Mouse (Mus musculus) olfactory bulb, adult 2 months (tissue): ENCODE data around the gene Rb1. TPM values are rescaled to one million over a fixed set of nuclear protein-coding genes. Genes with fewer than 3 reads are reported as not detected.

Source experiments
- H3K27ac ChIP-seq: fragments of 200-500 bp; 2 replicates; pipeline ENCODE4 v1.5.1; 2012; ENCODE audit warnings: low read depth, low read length; ENCODE audit not compliant: insufficient read depth
- H3K4me1 ChIP-seq: fragments of 200-500 bp; 2 replicates; pipeline ENCODE4 v1.6.1; 2012; ENCODE audit warnings: low read length; ENCODE audit not compliant: control insufficient read depth, insufficient read depth
- H3K4me3 ChIP-seq: fragments of 200-500 bp; 2 replicates; pipeline ENCODE4 v1.5.1; 2012; ENCODE audit warnings: mild to moderate bottlenecking, low read depth, low read length, moderate library complexity; ENCODE audit not compliant: insufficient read depth
- CTCF ChIP-seq: fragments of 200-500 bp; IDR thresholded peaks from 2 replicates; pipeline ENCODE4 v1.5.1; 2012; ENCODE audit warnings: low read depth, mild to moderate bottlenecking, low read length, moderate library complexity; ENCODE audit not compliant: insufficient read depth
- POLR2A ChIP-seq: fragments of 200-500 bp; IDR thresholded peaks from 2 replicates; pipeline ENCODE4 v1.6.1; 2012; ENCODE audit warnings: mild to moderate bottlenecking, low read depth, low read length, moderate library complexity; ENCODE audit not compliant: insufficient read depth
- WGBS: fragments of 180-500 bp; shearing (Covaris S2); methylation state at CpG from one replicate; pipeline ENCODE4 v1.1.7; 2018; 5-methylcytosine and 5-hydroxymethylcytosine counted together
- polyA plus RNA-seq: library from polyadenylated mRNA; stranded (reverse); fragments of >200 nt; gene quantifications from 2 replicates; pipeline ENCODE4 v1.2.4, GENCODE M21; 2012; ENCODE audit warnings: low replicate concordance; ENCODE audit not compliant: missing spikeins, insufficient read depth, insufficient read length

Rb1 gene
- polyA plus RNA-seq, 1 experiment, result 65.2 TPM

DNA sequence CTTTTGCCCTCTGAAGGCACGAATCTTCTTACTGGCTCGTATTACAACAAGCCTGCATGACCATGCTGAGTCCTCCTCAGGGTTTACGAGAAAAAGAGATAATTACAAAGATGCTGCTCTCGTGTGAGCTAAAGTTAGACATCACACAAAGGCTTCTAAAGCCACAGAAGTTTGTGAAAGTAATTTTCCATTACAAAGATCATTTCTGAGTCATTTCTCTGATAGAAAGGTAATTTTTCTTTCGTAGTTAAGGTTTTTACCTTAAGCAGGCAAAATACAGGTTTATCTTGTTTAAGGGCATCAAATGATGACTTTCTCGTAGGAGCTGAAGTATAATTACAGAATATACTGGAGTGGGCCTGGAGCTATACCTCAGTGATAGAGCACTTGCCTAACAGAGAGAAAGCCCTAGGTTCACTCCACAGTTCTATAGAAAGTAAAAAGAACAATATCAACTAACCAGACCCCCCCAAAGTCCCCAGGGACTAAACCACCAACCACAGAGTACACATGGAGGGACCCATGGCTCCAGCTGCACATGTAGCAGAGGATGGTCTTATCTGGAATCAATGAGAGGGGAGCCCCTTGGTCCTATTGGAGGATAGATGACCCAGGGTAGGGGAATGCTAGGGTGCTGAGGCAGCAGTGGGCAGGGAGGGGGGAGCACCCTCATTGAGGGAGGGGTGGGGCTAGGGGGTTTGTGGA is 14.6 kb upstream of the Rb1 start:
- Histone ChIP-seq H3K4me1 (peaks cover 5% of the 10 kb centered on the region), H3K4me3 (no peak overlapping the region), H3K27ac (no peak overlapping the region)
- 40% methylated on average over 6 of the region's 6 CpGs for WGBS
- no peak for TF ChIP-seq CTCF
- TF ChIP-seq POLR2A, result no peak

DNA sequence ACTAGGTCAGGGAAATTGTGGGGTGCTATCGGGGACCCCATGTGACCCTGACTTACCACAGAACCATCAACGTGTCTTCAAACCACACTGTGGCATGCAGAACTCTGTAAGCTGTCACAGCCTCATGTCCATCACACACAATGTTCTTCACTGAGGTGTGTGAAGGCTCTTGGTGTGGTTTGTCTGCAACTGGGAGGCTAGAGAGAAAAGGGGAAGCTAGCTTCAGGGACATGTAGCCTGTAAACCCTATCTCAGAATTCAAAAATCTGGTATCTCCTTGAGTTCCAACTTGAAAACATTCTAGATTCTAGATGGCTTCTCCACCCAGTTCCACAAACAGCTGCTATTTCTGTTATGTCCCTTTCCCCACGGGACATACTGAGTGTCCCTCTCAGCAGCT is 14.0 kb upstream of the Rb1 start:
- 80% methylated on average over 3 of the region's 3 CpGs for WGBS
- H3K4me1 ChIP-seq, result peaks cover 9% of the 10 kb centered on the region
- H3K27ac ChIP-seq, result no peak overlapping the region
- no peak overlapping the region for H3K4me3 ChIP-seq
- TF ChIP-seq POLR2A (no peak), CTCF (no peak)

DNA sequence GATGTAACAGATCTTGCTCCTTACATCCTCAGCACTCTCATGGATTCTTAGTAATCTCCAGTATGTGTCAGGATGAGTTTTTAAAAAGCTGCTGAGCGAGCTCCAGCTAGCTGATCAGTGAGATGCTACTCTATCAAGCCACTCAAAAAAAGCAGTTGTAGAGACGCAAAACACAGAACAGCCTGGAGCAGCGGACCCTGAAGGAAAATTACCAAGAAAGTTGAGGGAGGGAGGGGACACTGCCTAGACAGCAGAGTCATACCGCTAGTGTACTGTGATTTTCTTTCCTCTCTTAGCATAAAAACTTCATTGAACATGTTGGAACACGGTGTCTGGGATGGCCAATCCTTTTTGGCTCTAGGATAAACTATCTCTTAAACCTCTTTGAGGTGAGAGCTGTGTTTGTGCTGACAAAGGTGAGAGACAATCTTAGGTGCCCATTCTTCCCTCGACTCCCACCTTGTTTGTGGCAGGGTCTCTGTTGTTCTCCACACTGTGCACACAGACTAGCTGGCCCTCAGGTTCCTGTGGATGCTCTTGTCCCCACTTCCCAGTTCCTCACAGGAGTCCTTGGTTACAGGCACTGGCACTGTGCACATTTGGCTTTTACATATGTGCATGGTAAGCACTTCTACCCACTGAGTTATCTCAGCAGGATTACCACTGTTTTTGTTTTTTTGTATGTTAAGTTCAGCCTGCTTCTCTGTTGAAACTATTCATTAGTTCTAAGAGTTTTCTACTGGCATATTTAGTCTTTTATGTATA is 10.9 kb upstream of the Rb1 start:
- TF ChIP-seq CTCF (no peak), POLR2A (no peak)
- Histone ChIP-seq H3K4me3 (no peak overlapping the region), H3K4me1 (peaks cover 9% of the 10 kb centered on the region), H3K27ac (no peak overlapping the region)
- 72% methylated on average over 6 of the region's 6 CpGs for WGBS

DNA sequence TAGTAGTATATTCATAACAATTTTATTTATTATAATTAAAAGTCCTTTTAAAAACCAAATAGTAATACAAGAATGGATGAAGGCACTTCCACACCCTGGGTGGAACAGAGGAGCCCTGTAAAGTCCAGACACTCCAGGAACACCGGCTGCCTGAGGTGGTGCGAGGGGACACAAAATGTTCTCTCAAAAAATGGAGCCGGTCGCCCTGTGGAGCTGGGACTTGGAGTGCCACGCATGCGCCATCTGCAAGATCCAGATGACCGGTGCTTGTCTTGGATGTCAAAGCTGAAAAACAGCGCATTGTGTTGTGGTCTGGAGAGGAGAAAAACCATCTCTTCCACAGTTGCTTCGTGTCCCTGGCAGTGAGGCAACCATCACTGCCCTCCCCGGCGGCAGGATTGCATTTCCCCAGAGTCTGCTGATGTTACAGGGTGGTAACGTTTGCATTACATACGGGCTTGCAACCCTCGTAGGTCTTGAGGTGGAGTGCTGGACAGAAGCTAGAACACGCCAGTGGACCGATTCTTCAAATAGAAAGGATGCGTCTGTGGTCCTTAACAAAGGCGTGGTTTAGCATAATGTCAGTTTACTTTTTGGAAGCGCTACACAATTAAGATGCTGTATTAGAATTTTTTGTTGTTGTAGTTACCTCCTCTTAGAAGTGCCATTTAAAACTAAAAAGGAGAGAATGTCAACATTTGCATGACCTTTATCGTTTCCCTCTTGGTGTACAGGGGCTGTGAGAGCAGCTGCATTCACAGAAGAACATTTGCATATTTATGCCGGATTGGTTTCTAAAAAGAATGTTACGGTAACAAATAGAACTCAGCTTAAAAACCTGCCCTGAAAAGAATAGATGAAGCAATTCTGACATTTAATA is 9.5 kb upstream of the Rb1 start:
- Histone ChIP-seq H3K4me3 (no peak overlapping the region), H3K4me1 (peaks cover 7% of the 10 kb centered on the region), H3K27ac (no peak overlapping the region)
- WGBS, result 57% methylated on average over 22 of the region's 22 CpGs
- TF ChIP-seq POLR2A (no peak), CTCF (no peak)

DNA sequence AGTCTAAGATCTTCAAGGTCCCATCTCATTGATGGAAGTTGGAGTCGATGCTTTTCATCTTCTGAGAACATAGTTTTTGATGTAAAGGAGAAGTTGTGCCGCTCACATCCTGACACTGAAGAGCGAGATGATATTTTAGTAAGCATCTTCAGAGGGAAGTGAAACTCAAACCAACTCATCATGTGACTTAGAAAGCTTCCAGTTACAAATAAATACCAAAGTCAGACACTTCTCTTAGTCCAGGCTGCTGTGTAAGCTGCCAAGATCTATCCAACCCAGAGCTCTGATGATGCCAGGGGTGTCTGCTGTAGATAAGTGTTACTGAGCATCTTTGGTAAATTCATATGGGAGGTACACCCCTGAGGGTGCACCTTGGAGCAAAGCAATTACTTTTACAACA is 8.3 kb upstream of the Rb1 start:
- TF ChIP-seq POLR2A, result no peak
- TF ChIP-seq CTCF, result no peak
- Histone ChIP-seq H3K4me1 (peaks cover 7% of the 10 kb centered on the region), H3K27ac (no peak overlapping the region), H3K4me3 (no peak overlapping the region)
- WGBS, result 94% methylated on average over 3 of the region's 3 CpGs

DNA sequence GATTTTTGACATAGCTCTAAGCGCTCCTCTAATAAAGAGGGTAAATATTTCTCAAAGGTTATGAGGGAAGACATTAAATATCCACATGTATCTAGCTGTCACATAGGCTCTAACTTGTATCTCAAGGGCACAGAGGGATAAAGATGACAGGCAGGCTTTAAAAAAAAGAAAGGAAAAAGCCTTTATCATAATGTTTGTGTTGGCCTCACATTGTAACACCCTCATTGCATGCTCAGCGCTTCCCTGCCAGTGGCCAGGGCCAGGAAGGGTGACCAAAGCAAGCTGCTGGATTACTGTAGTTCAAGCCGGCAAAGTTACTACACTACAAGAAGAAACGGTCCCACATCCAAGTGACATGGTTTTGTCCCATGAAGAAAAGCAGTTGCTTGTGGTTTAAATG is 5.8 kb upstream of the Rb1 start:
- no peak overlapping the region for H3K27ac ChIP-seq
- peaks cover 7% of the 10 kb centered on the region for H3K4me1 ChIP-seq
- H3K4me3 ChIP-seq, result no peak overlapping the region
- WGBS, result 89% methylated on average over 4 of the region's 4 CpGs
- TF ChIP-seq CTCF (no peak), POLR2A (no peak)

DNA sequence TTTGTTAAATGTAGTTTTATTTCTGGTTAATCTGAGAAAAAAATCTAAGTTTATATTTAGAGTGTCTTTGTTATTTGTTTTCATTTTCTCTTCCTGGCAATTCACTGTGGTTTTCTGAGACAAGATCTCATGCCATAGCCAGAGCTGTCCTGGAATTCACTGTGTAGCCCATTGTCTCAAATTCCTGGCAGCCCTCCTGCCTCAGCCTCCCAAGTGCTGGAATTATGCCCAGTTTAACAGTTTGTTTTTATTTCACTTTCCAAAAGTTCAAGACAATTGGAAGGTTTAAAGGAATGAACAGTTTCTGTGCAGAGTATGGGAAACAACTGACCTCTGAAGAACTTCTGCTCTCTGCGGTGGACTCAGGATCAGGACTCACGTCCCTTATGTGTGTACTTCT is 4.2 kb upstream of the Rb1 start:
- H3K27ac ChIP-seq, result no peak overlapping the region
- TF ChIP-seq POLR2A, result no peak
- no peak for TF ChIP-seq CTCF
- WGBS, result 81% methylated on average over 2 of the region's 2 CpGs
- H3K4me1 ChIP-seq, result peaks cover 3% of the 10 kb centered on the region; the same call in 1 of the 2 replicates
- H3K4me3 ChIP-seq, result no peak overlapping the region

DNA sequence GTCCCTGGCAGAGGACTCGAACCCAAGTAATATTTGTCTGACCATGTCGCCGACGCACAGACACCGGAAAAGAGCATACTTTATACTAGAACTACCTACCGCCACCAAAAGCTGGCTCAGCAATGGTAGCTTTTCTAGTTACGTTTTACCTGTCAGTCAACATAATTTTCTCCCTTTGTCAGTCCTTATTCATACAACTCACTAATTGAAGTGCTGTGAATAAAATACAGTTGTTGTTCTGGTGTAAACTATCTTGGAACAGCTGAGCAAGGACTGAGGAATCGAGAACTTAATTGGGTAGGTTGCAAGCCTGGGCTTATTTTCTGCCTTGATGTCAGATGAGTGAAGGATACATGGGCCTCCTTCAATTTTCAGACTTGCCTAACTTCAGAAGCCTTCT is 889 bp upstream of the Rb1 start:
- peaks cover 3% of the 10 kb centered on the region; the same call in 1 of the 2 replicates for H3K4me1 ChIP-seq
- WGBS, result 6% methylated on average over 8 of the region's 8 CpGs
- peak overlapping the region; percentile 82 for H3K27ac ChIP-seq
- H3K4me3 ChIP-seq, result peak overlapping the region; percentile 100
- TF ChIP-seq CTCF (no peak), POLR2A (no peak)
